Mouse (Mus musculus) cerebellum, adult 11 months (tissue): Measurements from ENCODE around the gene Oxld1.
"Not testable (repeated sequence)": the region's sequence is repeated elsewhere in the genome, so short reads cannot be mapped to it uniquely, and the experiment has no call there.

ENCODE experiments used
- DNase-seq: peaks from one replicate; pipeline ENCODE4 v3.0.0; 2022

Oxld1 gene

DNA sequence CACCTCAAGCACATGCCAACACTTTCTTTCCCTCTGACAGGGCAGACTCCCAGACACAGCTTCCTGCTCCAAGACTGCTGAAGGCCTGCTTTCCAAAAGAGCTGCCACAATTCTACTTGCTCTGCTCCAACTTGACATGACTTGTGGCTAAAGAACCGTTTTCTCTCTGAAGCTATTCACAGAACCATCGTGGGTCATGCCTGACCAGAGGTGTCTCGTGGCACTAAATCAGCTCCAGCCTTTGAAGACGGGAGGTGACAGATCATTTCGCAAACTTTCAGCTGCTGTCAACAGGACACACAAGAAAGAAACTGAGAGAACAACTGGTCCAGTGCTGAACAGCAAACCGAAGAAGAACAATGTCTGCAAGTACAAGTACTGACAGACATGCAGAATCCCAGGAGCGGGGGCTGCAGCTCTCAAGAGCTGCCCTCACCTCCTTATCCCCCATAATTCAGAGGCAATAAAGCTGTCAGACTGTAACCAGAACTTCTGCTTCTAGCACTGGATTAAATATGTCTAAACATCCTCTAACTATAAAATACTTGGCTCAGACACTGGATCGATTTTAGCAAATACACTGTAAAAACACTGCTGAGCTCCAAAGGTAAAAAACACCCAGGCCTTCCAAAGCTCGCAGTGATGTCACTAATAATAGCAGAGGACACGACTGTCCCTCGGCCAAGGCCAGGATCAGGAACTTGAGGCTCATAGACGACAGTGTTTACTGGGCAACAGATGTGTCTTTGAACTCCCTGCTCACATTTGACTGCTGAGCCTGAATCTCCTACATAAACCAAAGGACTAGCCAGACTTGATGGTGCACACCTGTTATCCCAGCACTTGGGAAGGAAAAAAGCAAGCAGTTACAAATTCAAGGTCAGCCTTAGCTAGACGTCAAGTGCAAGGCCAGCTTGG is 35.0 kb downstream of the Oxld1 start:
- DNase-seq: no peak

DNA sequence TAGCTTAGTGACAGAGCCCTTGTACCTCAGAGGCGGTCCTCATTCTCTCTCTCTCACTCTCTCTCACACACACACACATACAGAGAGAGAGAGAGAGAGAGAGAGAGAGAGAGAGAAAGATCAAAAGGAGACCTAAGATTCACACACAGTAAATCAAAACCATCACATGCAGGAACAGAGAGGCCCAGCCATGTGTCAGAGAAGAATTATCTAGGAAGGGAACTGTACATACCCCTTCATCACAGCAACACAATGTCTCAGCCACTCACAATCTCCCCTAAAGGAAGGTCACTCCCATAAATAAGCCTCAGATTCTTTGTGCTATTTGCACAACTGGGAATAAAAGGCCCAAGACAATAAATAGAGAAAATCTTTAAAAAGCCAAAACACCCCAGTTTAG is 39.3 kb downstream of the Oxld1 start:
- DNase-seq: no peak

DNA sequence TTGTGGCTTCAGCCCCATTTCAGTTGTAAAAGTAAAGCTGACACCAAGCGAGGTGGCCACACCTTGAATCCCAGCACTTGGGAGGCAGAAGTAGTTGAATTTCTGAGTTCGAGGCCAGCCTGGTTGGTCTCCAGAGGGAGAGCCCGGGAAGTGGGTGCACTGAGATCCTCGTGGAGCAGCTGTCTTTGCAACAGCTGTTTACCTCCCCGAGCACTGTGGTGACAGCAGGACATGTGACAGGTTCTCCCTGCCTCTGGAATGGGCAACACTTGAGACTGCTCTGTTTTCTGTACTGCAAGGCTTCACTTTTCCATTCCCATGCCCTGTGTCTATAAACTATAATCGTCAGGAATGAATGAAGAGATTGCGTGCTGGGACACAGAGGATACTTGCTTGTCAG is 40.0 kb downstream of the Oxld1 start:
- no peak for DNase-seq

DNA sequence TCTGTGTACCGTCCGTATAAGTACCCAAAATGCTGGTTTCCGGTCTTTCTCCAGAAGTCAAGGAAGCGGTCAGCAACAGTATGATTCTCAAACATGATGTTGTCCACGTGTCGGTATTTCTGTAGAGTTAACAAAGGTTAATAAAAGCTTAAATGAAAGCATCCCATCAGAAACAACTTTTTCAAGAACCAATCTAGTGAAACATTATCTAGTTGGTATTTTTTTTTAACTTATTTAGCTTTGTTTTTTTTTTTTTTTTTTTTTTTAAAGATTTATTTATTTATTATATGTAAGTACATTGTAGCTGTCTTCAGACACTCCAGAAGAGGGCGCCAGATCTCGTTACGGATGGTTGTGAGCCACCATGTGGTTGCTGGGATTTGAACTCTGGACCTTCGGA is 44.2 kb downstream of the Oxld1 start:
- not testable (repeated sequence) for DNase-seq
